Mouse (Mus musculus) CD4-positive, CD25-positive, alpha-beta regulatory T cell, adult 2 months (primary cell): ENCODE results near the gene Tanc1.

ENCODE experiments used
- DNase-seq: peaks from one replicate; pipeline ENCODE4 v3.0.0-alpha.2; 2012; ENCODE audit warnings: low read depth, low spot score

The Tanc1 gene

DNA sequence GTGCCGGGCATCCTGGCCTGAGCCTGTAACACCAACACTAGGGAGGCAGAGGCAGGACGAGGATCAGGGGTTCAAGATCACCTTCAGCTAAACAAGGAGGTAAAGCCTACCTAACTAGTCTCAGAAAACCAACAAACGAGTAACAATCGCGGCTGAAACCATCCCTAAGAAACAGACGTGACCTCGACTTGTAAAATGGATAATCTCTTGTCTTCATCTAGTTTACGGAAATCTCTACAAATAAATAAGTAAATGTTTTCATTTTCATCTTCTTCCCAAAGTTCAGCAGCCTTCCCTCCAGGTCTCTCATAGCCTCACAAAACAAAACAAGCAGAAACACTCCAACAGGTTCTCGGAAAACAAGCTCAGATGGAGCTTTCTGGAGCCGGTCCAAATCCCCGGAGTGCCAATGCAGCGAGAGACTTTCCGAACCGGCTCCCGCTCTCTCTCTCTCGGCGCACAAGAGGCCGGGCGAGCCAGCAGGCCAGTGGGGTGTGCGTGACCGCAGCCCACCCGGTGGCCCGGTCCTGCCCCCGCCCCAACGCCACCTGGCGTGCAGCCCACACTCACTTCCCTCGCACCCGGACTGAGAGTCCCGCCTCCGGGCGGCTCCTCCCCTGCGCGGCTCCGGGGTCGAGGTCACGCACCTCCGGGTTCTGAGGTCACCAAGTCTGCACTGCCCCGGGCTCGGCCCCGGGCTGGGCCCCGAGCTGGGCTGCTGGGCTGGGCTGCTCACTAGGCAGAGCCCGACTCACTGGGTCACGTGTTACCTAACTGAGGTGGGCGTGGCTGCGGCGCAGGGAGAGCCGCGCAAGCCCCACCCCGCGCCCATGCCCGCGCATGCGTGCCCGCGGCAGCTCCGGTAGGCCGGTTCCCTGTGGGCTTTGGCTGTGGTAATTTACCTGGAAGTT, 270.2 kb downstream of the Tanc1 start, which contains the start of gene Wdsub1:
TSS of gene Wdsub1 (minus strand) at position 761 of the 911 bp plus-strand sequence.
- DNase-seq = peak; percentile 97

DNA sequence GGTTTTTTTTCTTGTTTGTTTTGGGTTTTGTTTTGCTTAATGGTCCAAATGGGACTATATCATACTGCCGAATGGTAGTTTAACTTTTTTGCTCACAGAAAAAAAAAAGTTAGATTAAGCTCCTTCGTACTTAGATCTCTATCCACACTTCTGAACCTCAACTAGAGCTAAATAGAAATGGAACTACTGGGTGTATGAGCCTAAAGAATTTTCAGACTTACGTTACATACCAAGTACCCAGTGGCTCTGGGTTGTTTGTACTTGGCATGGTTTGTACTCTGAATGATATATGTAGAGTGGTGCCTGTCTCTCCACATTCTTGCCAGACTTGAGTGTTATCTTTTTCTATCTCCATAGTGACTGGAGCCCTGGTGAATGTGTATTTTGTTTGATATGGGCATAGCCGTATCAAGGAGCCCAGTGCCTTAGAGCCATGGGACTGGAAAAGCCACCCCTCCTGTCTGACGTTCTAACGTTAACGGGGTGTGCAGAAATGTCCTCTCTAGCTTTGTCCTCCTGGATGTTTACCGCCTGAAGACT, 271.0 kb downstream of the Tanc1 start:
- DNase-seq = no peak

DNA sequence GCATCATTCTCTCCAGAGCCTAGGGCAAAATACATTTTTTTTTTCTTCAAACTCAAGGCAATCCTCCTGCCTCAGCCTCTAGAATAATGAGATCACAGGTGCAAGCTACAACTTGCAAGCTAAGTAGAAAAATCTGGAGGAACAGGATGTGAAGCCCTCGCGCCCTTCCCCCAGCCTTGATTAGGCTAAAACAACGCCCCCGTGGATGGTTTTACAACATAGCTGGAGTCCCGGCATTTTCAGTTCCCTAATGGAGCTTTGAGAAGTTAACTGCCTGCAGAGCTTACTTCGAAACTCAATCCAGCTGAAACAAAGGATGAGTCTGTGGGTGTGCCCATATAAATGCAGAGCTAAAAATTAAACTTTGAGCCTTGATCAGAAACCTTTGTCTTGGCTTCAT, 277.9 kb downstream of the Tanc1 start:
- DNase-seq = no peak
